Mouse (Mus musculus) fat pad, adult 2 months (tissue): Measurements from ENCODE around the gene Tceal9.
"Not testable (repeated sequence)": the region's sequence is repeated elsewhere in the genome, so short reads cannot be mapped to it uniquely, and the experiment has no call there.

Experiments
- DNase-seq: peaks from one replicate; pipeline ENCODE4 v3.0.0-alpha.2; 2011; ENCODE audit warnings: low read depth, low spot score; ENCODE audit errors: extremely low read depth

The Tceal9 gene

DNA sequence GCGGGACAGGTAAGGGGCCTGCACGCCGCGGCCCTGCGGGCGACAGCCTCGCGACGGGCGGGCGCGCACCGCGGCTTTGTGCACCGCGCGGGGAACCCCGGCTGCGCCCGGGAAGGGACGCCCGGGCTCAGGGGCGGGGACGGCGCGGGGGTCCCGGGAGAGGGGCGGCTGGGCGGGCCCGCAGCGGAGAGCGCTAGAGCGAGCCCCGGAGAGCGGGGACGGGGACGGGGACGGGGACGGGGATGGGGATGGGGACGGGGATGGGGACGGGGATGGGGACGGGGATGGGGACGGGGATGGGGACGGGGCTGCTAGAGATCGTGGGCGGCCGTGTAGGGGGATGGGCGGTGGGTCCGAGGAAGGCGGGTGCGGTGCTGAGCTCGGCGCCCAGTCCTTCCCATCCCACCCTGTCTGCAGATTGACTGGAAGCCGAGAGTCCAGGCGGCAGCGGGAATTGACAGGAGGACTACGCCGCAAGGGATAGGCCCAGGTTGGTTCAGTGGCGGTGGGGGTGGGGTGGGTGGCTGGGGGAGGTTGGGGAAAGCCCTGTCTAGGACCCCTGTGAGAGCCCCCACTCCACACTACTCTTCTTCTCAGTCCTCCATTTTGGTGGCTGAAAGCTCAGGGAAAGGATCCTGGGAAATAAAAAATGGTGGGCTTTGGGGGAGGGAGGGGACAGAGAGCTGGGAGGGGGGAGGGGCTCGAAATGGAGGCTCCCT lies 25.7 kb downstream of the Tceal9 start:
- DNase-seq = not testable (repeated sequence)

GRCm38 (mm10) chrX:136274542-136274941 lies 29.7 kb downstream of the Tceal9 start:
- DNase-seq = no peak

DNA sequence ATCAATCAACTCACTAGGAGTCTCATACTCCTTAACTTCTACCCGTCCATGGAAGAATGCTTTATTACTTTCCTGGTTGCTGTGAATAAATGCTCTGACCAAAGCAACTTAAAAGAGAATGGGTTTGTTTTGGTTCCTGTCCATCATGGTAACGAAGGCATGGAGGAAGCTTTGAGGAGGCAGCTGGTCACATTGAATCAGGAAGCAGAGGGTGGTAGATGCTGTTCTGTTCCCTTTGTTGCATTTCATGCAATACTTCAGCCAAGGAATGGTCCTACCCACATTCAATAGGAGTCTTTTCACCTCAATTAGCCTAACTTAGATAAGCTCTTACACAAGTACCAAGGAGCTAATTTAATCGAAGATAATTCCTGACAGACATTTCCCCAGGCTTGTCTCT lies 30.5 kb downstream of the Tceal9 start:
- DNase-seq = no peak

DNA sequence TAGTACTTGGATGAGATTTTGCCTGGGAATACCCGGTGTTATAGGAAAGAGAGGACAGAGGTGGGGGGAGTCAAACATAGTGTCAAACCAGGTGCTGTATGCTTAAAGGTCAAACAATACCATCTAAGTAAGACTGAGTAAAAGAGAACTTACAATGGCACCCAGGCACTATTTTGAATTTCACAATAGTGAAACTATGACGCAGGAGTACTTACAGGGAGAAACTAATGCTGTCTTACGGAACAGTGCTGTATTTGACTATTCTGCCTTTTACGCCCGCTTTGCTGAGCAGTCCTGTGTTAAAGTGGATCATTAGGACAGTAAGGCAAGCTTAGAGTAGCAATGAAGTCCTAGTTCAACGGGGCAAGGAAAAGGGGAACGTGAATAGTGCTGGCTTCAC lies 32.7 kb downstream of the Tceal9 start:
- no peak for DNase-seq

- DNase-seq = no peak
Observed at GRCm38 (mm10) chrX:136278401-136278800, 33.5 kb downstream of the Tceal9 start.

DNA sequence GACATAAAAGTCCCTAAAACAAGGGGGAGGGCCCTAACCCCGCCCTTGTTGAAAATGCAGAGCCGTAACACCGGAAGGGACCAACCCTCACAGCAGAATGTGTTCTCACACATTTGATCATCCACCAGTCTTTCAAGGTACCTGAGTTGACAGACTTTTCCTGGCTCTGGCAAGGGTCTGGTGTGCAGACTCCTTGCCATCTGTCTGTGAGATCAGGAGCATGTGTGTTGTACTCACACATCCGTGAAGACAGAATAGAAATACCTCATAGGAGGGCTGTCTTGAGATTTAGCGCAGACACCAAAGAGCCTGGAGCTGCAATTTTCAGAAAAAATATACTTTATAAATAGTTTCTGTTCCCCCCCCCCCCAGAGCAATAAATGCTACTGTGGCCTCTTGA lies 34.5 kb downstream of the Tceal9 start:
- no peak for DNase-seq

- no peak for DNase-seq
Observed at GRCm38 (mm10) chrX:136290817-136291281, 46.0 kb downstream of the Tceal9 start.
